Mouse (Mus musculus): Measurements from ENCODE around the gene Zfp189. TPM values are rescaled to one million over a fixed set of nuclear protein-coding genes. Genes with fewer than 3 reads are reported as not detected.
"Not testable (repeated sequence)": the region's sequence is repeated elsewhere in the genome, so short reads cannot be mapped to it uniquely, and the experiment has no call there.

The Zfp189 gene
- polyA plus RNA-seq (2016; fragmentation: Nextera tagmentation; extraction: Ambion mirVana) = 8.0 and 8.3 TPM in 2 replicates

DNA sequence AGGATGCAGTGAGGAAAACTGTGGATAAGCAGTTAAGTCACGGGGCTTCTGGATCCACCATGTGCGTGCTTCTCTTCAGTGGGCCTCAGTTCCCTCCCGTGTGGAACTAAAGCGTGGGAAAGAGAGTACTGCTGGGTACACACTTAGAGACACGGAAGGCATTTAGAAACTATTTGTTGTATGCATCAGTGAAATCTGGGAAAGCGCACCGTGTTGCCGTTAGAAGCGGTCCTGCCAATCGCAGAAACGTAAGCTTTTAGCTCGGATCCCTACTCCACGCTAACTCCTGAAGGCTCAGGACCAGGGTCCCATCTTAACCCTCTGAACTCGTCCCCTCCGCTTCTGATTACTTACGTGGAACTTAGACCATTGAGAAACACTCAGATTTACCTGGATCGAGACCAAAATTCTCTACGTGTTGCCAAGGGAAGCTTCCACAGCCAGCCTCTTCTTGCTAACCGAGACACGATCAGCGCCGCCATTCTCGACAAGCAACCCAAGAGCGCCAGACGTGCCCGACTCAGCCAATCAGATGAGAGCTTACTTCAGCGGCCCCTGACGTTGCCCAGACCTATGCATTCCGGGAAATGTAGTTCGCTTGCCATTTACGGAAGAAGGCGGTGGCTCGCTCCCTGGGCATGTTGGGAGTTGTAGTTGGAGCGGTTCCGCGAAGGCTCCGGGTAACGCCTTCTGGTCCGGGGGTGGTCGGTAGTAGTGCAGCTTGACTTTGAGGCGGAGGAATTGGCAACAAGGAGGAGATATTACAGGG lies at the start of gene Zfp189, which contains the start of gene Mrpl50:
Gene Zfp189 (plus strand): TSS at position 605 of the 769 bp plus-strand sequence.
Gene Mrpl50 (minus strand): TSS at position 522 of the 769 bp plus-strand sequence.
- Histone ChIP-seq H3K9ac (peak within 1 kb of the TSS; percentile 83), H3K4me2 (peak within 1 kb of the TSS; percentile 77), H3K4me1 (replicated peaks) (peaks cover 18% of the 10 kb centered on the region), H3K36me3 (peaks cover 27% of the 10 kb centered on the region), H3K4me3 (peak within 1 kb of the TSS; percentile 94), H3K9me3 (replicated peaks) (no peaks in the 10 kb centered on the region), H3K27ac (ENCODE audit: poor library complexity, severe bottlenecking) (peak within 1 kb of the TSS; percentile 62), H3K27me3 (replicated peaks) (no peaks in the 10 kb centered on the region)
- under 1% methylated on average over 41 of the region's 41 CpGs for WGBS
- ATAC-seq (ENCODE audit: insufficient number of reproducible peaks, low FRiP score) = peak; percentile 100

DNA sequence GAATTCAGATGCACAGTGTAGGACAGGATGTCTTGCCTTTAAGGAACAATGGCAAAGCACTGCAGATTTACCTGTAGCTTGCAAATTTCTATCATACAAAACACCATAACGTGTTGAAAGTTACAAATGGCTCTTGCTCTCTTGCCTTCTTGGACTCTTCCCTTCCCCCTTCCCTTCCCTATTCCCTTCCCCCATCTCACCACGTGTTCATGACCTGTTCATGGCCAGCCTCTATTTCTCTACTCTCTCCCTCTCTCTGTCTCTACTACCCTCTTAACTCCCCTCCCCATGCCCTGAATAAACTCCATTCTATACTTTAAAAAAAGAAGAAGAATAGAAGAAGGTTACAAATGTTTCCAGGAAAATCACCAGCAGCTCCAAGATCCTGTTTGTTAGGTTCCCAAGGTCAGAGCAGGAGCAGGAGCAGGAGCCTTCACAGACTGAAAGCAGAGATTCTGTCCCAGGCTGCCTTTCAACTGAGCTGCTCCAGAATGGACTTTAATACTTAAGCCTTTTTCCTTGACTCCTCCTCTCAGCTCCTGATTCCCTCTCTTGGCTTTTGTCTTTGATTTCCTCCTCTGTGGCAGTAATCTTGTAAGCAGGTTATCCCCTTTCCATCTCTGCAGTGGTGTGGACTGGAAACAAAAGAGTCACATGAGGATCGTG lies 47.4 kb upstream of the Zfp189 start, which contains the start of gene Acnat1:
Gene Acnat1 (minus strand): TSS at position 478 of the 666 bp plus-strand sequence.
- Histone ChIP-seq H3K27me3 (replicated peaks) (no peaks in the 10 kb centered on the region), H3K27ac (ENCODE audit: poor library complexity, severe bottlenecking) (no peak within 1 kb of the TSS), H3K36me3 (no peaks in the 10 kb centered on the region), H3K9ac (no peak within 1 kb of the TSS), H3K9me3 (replicated peaks) (no peaks in the 10 kb centered on the region), H3K4me3 (no peak within 1 kb of the TSS), H3K4me2 (no peak within 1 kb of the TSS), H3K4me1 (replicated peaks) (0 out of 2 replicates have a peak, but pooled peaks cover 4% of the 10 kb centered on the region)
- no peak for ATAC-seq (ENCODE audit: insufficient number of reproducible peaks, low FRiP score)
- WGBS = 47% methylated on average over 3 of the region's 3 CpGs

DNA sequence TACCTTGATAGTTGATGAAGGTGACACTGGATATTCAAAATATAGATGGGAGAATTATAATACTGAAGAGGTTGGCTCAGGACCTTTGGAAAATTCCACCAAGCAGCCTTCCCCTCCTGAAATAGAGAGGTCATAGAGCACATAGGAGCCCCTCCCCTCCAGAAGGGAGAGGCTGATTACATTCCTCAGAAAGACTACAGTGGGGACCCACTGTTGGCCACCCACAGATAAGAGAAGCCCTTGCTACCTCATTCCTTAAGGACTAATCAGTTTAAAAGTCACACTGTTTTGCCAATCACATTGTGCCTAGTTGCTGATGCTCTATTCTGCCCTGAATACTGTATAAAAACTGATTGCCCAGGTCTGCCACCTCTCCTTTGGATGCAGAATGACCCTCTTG lies 46.4 kb upstream of the Zfp189 start:
- H3K9ac ChIP-seq = no peak overlapping the region
- 0 out of 2 replicates have a peak, but pooled peaks cover 4% of the 10 kb centered on the region for H3K4me1 ChIP-seq (replicated peaks)
- H3K9me3 ChIP-seq (replicated peaks) = no peaks in the 10 kb centered on the region
- H3K36me3 ChIP-seq = no peaks in the 10 kb centered on the region
- no peak overlapping the region for H3K4me3 ChIP-seq
- no peak for ATAC-seq (ENCODE audit: insufficient number of reproducible peaks, low FRiP score)
- no peak overlapping the region for H3K27ac ChIP-seq (ENCODE audit: poor library complexity, severe bottlenecking)
- no peaks in the 10 kb centered on the region for H3K27me3 ChIP-seq (replicated peaks)
- H3K4me2 ChIP-seq = no peak overlapping the region

DNA sequence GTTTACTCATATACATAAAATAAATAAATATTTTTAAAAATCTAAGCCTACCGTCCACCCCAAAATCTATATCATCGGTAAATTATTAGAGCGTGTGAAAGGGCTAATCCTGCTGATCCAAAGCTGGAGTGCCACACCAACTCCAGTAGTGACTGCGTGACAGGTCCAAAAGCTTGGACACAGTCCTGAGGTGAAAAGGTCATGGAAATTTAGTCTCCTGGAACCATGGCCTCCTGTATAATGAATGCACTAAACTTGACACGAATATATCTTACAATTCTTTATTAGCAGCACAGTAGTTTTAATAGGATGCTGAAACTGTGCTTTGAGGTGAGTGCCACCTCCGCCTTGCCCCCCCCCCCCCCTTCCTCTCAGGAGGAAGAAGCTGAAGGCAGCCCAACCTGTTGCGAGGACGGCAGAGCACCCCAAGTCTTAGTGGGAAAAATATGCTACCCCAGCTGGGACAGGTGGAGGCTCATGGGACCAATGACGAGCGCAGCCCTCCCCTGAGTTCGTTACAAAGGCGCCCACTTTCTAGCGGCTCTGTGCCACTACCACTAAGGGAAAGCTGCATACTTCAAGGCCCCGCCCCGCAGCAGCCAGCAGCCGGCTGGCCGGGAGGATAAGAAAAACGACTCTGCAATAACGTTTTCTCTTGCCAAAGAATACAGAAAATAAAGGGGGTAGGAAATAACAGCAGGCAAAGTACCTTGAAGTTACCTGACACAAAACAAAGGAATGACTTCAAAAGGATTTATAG lies 42.7 kb upstream of the Zfp189 start:
- Histone ChIP-seq H3K9me3 (replicated peaks) (no peaks in the 10 kb centered on the region), H3K27me3 (replicated peaks) (no peaks in the 10 kb centered on the region), H3K36me3 (no peaks in the 10 kb centered on the region), H3K4me2 (peak overlapping the region; percentile 73), H3K27ac (ENCODE audit: poor library complexity, severe bottlenecking) (no peak overlapping the region), H3K4me3 (peak overlapping the region; percentile 41), H3K4me1 (replicated peaks) (0 out of 2 replicates have a peak, but pooled peaks cover 4% of the 10 kb centered on the region), H3K9ac (0 out of 2 replicates have a peak overlapping the region, but pooled peaks have one; percentile 60)
- peak; percentile 76; the same call in 1 of the 2 replicates for ATAC-seq (ENCODE audit: insufficient number of reproducible peaks, low FRiP score)
- WGBS = 17% methylated on average over 19 of the region's 19 CpGs

DNA sequence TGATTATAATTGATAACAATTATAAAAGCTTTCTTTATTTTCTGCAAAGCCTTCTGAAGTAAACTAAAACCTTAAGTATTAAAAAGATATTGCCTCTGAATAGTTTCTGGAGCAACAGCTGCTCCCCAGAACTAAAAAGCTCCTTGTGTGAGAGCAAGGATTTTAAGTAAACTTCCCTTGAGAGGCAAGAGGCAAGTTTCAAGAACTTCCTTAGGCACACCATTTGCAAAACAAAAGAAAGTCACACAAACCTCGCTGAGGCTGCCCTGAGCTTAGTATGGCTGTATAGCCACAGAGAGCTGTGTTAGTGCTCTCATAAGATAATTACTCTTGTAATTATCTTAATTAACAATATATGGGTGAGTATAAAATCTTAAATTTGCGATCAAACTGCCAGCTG lies 41.9 kb upstream of the Zfp189 start:
- not testable (repeated sequence) for H3K9me3 ChIP-seq (replicated peaks); H3K27me3 ChIP-seq (replicated peaks); H3K9ac ChIP-seq; H3K36me3 ChIP-seq; H3K27ac ChIP-seq (ENCODE audit: poor library complexity, severe bottlenecking); H3K4me2 ChIP-seq; ATAC-seq (ENCODE audit: insufficient number of reproducible peaks, low FRiP score); H3K4me1 ChIP-seq (replicated peaks); H3K4me3 ChIP-seq
- 42% methylated on average over 2 of the region's 2 CpGs for WGBS

DNA sequence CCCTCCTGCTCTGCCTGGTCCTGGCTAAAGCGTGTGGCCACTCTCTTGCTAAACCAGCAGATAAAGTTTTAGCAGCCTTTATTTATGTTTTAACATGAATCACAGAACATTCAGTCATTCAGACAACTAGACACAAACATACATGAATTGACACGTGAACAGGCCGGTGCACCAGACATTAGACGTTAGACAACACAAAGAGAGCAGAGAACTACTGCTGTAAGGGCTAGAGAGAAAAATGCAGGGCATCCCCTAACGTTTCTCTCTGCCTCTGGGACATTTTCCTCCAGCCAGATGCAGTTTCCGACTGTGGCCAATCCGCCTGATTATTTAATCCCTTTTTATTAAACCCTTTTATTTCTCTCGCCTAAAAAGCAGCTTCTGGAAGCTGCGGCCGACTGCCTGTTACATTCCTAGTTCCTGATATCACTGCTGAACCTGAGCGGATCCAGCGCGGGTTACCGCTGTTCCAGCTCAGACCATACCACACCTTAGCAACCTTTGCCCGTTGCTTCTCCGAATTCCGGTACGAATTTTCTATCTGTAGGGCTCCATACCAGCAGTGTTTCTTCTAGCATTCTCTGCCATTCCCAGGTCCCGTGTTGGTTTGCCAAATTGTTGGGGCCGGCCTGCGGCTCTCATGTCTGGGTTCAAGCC lies 40.7 kb upstream of the Zfp189 start:
- Histone ChIP-seq H3K9me3 (replicated peaks) (no peaks in the 10 kb centered on the region), H3K4me3 (peak overlapping the region; percentile 11), H3K4me2 (peak overlapping the region; percentile 58), H3K27me3 (replicated peaks) (no peaks in the 10 kb centered on the region), H3K9ac (no peak overlapping the region), H3K27ac (ENCODE audit: poor library complexity, severe bottlenecking) (no peak overlapping the region), H3K36me3 (no peaks in the 10 kb centered on the region), H3K4me1 (replicated peaks) (0 out of 2 replicates have a peak, but pooled peaks cover 4% of the 10 kb centered on the region)
- 17% methylated on average over 21 of the region's 21 CpGs for WGBS
- ATAC-seq (ENCODE audit: insufficient number of reproducible peaks, low FRiP score) = no peak

DNA sequence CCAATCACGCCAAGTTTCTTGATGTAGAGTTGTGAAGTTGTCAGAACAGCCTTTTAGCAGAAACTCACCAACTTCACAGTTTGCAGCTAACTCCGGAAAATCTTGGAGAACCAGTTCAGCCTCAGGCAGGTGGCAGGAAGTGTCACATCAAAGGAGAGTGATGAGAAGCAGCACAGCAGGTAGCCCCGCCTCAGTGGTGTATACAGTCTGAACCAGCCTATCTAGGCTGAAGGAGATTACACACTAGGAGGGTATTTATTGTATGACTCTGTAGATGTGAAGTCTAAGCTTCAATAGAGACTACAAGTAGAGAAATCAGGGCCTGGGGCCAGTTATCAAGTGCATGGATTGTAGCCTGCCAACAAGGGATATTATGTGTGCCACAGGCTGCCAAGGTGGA lies 40.1 kb upstream of the Zfp189 start:
- Histone ChIP-seq H3K4me2 (no peak overlapping the region), H3K4me3 (no peak overlapping the region), H3K27me3 (replicated peaks) (no peaks in the 10 kb centered on the region), H3K4me1 (replicated peaks) (0 out of 2 replicates have a peak, but pooled peaks cover 4% of the 10 kb centered on the region), H3K9me3 (replicated peaks) (no peaks in the 10 kb centered on the region), H3K27ac (ENCODE audit: poor library complexity, severe bottlenecking) (no peak overlapping the region), H3K36me3 (no peaks in the 10 kb centered on the region), H3K9ac (no peak overlapping the region)
- no peak for ATAC-seq (ENCODE audit: insufficient number of reproducible peaks, low FRiP score)
- WGBS = 50% methylated on average over 3 of the region's 3 CpGs

DNA sequence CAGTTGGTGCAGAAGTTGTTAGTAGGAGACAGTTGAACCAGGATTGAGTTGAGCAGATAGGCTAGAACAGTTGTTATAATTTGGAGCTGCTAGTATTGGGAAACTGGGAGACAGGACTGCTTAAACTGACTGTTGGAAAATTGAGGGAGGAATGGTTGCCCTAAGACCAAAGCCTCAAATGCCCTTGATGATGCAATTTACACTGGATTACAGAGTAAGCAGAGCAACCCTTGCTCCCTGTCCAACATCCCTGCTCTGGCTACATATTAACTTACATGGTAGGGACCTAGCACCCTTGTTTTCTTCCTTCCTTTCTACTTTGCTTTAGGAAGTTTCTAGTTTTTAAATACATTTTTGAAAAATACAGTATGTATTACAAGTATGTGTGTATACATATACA lies 35.5 kb upstream of the Zfp189 start:
- H3K4me3 ChIP-seq = no peak overlapping the region
- H3K4me2 ChIP-seq = no peak overlapping the region
- H3K4me1 ChIP-seq (replicated peaks) = no peaks in the 10 kb centered on the region
- H3K9ac ChIP-seq = no peak overlapping the region
- no peaks in the 10 kb centered on the region for H3K27me3 ChIP-seq (replicated peaks)
- H3K9me3 ChIP-seq (replicated peaks) = no peaks in the 10 kb centered on the region
- no peak overlapping the region for H3K27ac ChIP-seq (ENCODE audit: poor library complexity, severe bottlenecking)
- H3K36me3 ChIP-seq = no peaks in the 10 kb centered on the region
- ATAC-seq (ENCODE audit: insufficient number of reproducible peaks, low FRiP score) = no peak

DNA sequence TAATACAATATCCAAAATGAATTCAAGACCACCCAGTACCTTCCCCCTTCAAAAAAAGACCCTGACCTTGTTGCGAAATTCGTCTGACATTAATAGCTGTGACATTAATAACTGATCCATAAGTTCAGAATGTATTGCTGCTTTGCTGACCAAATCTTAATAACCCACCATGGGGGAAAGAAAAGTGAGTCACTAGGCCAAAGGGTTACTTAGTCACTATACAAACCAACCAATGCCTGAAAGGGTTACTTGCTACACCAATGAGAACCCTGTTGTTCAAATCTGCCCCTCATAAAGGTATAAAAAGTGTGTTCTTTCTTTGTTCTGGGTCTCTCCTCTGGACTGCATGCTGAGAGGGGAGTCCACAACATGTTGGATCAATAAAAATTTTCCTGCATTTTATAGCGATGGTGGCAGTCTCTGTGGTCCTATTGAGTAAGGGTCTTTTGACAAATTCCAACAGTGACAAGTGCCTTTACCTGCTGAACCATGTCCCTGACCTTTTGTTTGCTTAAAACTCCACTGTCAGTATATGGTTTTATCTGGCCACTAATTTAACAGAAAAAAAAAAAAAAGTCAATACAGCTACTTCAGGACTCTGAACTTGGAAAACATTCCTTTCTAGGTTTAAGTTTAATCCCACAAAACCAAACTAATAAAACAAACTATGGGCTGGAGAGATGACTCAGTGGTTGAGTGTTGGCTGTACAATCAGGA lies 34.9 kb upstream of the Zfp189 start:
- not testable (repeated sequence) for H3K4me2 ChIP-seq; H3K9ac ChIP-seq; H3K9me3 ChIP-seq (replicated peaks); H3K4me1 ChIP-seq (replicated peaks); H3K4me3 ChIP-seq; ATAC-seq (ENCODE audit: insufficient number of reproducible peaks, low FRiP score); H3K27ac ChIP-seq (ENCODE audit: poor library complexity, severe bottlenecking); H3K36me3 ChIP-seq; H3K27me3 ChIP-seq (replicated peaks)
- WGBS = 78% methylated on average over 3 of the region's 3 CpGs

DNA sequence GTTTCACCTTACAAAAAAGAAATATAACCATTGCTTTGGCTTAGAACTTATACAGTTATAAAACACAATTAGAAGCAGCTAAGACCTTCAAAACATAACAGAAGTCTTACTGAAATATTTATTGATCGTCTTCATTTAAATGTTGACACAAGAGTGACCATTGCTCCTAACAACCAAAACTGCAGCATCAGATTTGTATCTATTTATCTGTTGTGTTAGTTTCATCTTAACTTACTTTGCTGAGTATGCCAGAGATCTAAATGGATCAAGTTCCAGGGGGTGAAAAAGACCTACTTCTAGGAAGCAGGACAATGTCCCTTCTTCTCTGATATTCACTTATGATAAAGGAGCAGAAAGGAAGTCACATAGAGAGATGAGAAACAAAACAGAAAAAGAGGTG lies 17.4 kb upstream of the Zfp189 start:
- WGBS = 80% methylated on average over 1 of the region's 1 CpGs
- H3K27ac ChIP-seq (ENCODE audit: poor library complexity, severe bottlenecking) = no peak overlapping the region
- H3K9ac ChIP-seq = no peak overlapping the region

More for the DNA sequence above, 17.4 kb upstream of the Zfp189 start:
- ATAC-seq (ENCODE audit: insufficient number of reproducible peaks, low FRiP score) = no peak
- H3K4me1 ChIP-seq (replicated peaks) = peaks cover 6% of the 10 kb centered on the region; the same call in 1 of the 2 replicates
- H3K27me3 ChIP-seq (replicated peaks) = no peaks in the 10 kb centered on the region
- H3K4me2 ChIP-seq = no peak overlapping the region
- H3K9me3 ChIP-seq (replicated peaks) = no peaks in the 10 kb centered on the region
- no peak overlapping the region for H3K4me3 ChIP-seq
- H3K36me3 ChIP-seq = no peaks in the 10 kb centered on the region

Measured in heart, embryonic 12.5 days (tissue).